In genomic region chr10:82661820-82662219, GRCm38 (mm10) we compare ENCODE assay signal across 13 mouse cellular contexts. TPM values are rescaled to one million over a fixed set of nuclear protein-coding genes. Genes with fewer than 3 reads are reported as not detected.
DNase-seq lines count a peak whose midpoint lies in the region; ATAC-seq lines count a peak whose summit lies in the region.
"Had no signal": no experiment of that assay in that cellular context is flagged by ENCODE, and none has a peak within 500 bp of the region (broad histone marks: within the 10 kb centered on the region; RNA-seq: fewer than 3 reads in every experiment).

No protein-coding gene starts in this region.

- no peak overlapping the region for H3K9ac ChIP-seq in forebrain, embryonic 14.5 days (ENCODE audit: low read length)
- no peak overlapping the region for H3K9ac ChIP-seq in midbrain, embryonic 14.5 days (replicated peaks; ENCODE audit: low read length)
- H3K9ac ChIP-seq: lung, embryonic 15.5 days; midbrain, embryonic 12.5 days; neural tube, embryonic 13.5 days had no signal

- H3K4me3 ChIP-seq in forebrain, embryonic 14.5 days (ENCODE audit: low read depth, low read length): no peak overlapping the region
- no peak overlapping the region for H3K4me3 ChIP-seq in forebrain, embryonic 10.5 days
- no peak overlapping the region for H3K4me3 ChIP-seq in midbrain, embryonic 14.5 days (replicated peaks; ENCODE audit: low read depth, low read length)
- H3K4me3 ChIP-seq: lung, embryonic 15.5 days; midbrain, embryonic 12.5 days; neural tube, embryonic 13.5 days had no signal

- no peaks in the 10 kb centered on the region for H3K9me3 ChIP-seq in forebrain, embryonic 14.5 days (replicated peaks; ENCODE audit: control insufficient read depth, low read length)
- no peaks in the 10 kb centered on the region for H3K9me3 ChIP-seq in forebrain, embryonic 10.5 days
- no peaks in the 10 kb centered on the region for H3K9me3 ChIP-seq in midbrain, embryonic 14.5 days (ENCODE audit: control insufficient read depth, low read length)
- H3K9me3 ChIP-seq: lung, embryonic 15.5 days; midbrain, embryonic 12.5 days; neural tube, embryonic 13.5 days had no signal

- no peaks in the 10 kb centered on the region for H3K4me1 ChIP-seq in forebrain, embryonic 14.5 days (ENCODE audit: control insufficient read depth, insufficient read depth, low read length)
- H3K4me1 ChIP-seq in forebrain, embryonic 10.5 days: peaks cover 3% of the 10 kb centered on the region; the same call in 1 of the 2 replicates
- no peaks in the 10 kb centered on the region for H3K4me1 ChIP-seq in midbrain, embryonic 14.5 days (ENCODE audit: control insufficient read depth, insufficient read depth, low read length)
- H3K4me1 ChIP-seq: lung, embryonic 15.5 days had no signal

- peak overlapping the region; percentile 82 for H3K27ac ChIP-seq in forebrain, embryonic 14.5 days (ENCODE audit: low read depth, low read length)
- H3K27ac ChIP-seq in forebrain, embryonic 10.5 days: no peak overlapping the region
- no peak overlapping the region for H3K27ac ChIP-seq in midbrain, embryonic 14.5 days (replicated peaks; ENCODE audit: low read depth, low read length)
- H3K27ac ChIP-seq: lung, embryonic 15.5 days; midbrain, embryonic 12.5 days; neural tube, embryonic 13.5 days had no signal

- no peak for DNase-seq in forebrain, embryonic 14.5 days (ENCODE audit: low spot score)
- DNase-seq in forebrain, embryonic 10.5 days (ENCODE audit: extremely low spot score, low spot score): no peak
- peak; percentile 91 for DNase-seq in brain, adult 2 months (ENCODE audit: low read depth, low spot score)
- DNase-seq in frontal cortex, postnatal 14 days (ENCODE audit: low spot score in 2 of 2): peak; percentile 27 to 46
- peak; percentile 67 for DNase-seq in right cerebral cortex, postnatal 25 days
- no peak for DNase-seq in midbrain, embryonic 14.5 days
- no peak for DNase-seq in ovary, adult 18-20 months (ENCODE audit: low spot score)
- DNase-seq: heart, postnatal 10 days had no signal

- ATAC-seq in forebrain, embryonic 14.5 days: no peak
- no peak for ATAC-seq in midbrain, embryonic 14.5 days (ENCODE audit: low FRiP score, low TSS enrichment)
- ATAC-seq in inflammation-experienced regulatory T-cells, adult 6 months: no peak
- ATAC-seq: intestine, postnatal 0 days had no signal

- no peaks in the 10 kb centered on the region for H3K27me3 ChIP-seq in forebrain, embryonic 14.5 days (replicated peaks; ENCODE audit: control insufficient read depth, insufficient read depth, low read length)
- no peaks in the 10 kb centered on the region for H3K27me3 ChIP-seq in forebrain, embryonic 10.5 days (ENCODE audit: poor library complexity, severe bottlenecking)
- H3K27me3 ChIP-seq in midbrain, embryonic 14.5 days (ENCODE audit: control insufficient read depth, insufficient read depth, low read length): no peaks in the 10 kb centered on the region
- H3K27me3 ChIP-seq: lung, embryonic 15.5 days; midbrain, embryonic 12.5 days; neural tube, embryonic 13.5 days had no signal

- no peak overlapping the region for H3K4me2 ChIP-seq in forebrain, embryonic 14.5 days (ENCODE audit: low read length)
- no peak overlapping the region for H3K4me2 ChIP-seq in midbrain, embryonic 14.5 days (ENCODE audit: low read length)
- H3K4me2 ChIP-seq: lung, embryonic 15.5 days; midbrain, embryonic 12.5 days; neural tube, embryonic 13.5 days had no signal

- no peaks in the 10 kb centered on the region for H3K36me3 ChIP-seq in forebrain, embryonic 14.5 days (ENCODE audit: control insufficient read depth, insufficient read depth, low read length)
- H3K36me3 ChIP-seq in forebrain, embryonic 10.5 days (replicated peaks): no peaks in the 10 kb centered on the region
- H3K36me3 ChIP-seq in midbrain, embryonic 14.5 days (ENCODE audit: control insufficient read depth, insufficient read depth, low read length): no peaks in the 10 kb centered on the region
- H3K36me3 ChIP-seq: lung, embryonic 15.5 days; midbrain, embryonic 12.5 days; neural tube, embryonic 13.5 days had no signal

- WGBS in forebrain, embryonic 14.5 days: 78% methylated on average over 8 of the region's 8 CpGs
- WGBS in forebrain, embryonic 10.5 days: 87% methylated on average over 8 of the region's 8 CpGs
- WGBS in midbrain, embryonic 14.5 days: 89% methylated on average over 8 of the region's 8 CpGs

RNA-seq across cellular contexts. Expression of gene Glt8d2, which starts 28.6 kb away (rescaled TPM):
- polyA plus RNA-seq in forebrain, embryonic 14.5 days (2014; fragmentation: Nextera tagmentation; extraction: Ambion mirVana): 2.6 and 4.0 TPM in 2 replicates
- polyA plus RNA-seq in forebrain, embryonic 10.5 days (2016; fragmentation: Nextera tagmentation; extraction: Ambion mirVana): 1.00 and 1.3 TPM in 2 replicates
- 0.77 and 1.3 TPM in 2 replicates for polyA plus RNA-seq in midbrain, embryonic 14.5 days (2014; fragmentation: Nextera tagmentation; extraction: Ambion mirVana)
- polyA plus RNA-seq in inflammation-experienced regulatory T-cells, adult 6 months (2017; shearing (Covaris generic)): under 1 TPM in 2 of 3 experiments, not detected in 1; 0.48 to 0.71 TPM

RNA-seq across cellular contexts. Expression of gene Tdg, which starts 32.2 kb away (rescaled TPM):
- 226 and 231 TPM in 2 replicates for polyA plus RNA-seq in forebrain, embryonic 14.5 days (2014; fragmentation: Nextera tagmentation; extraction: Ambion mirVana)
- 291 and 312 TPM in 2 replicates for polyA plus RNA-seq in forebrain, embryonic 10.5 days (2016; fragmentation: Nextera tagmentation; extraction: Ambion mirVana)
- polyA plus RNA-seq in midbrain, embryonic 14.5 days (2014; fragmentation: Nextera tagmentation; extraction: Ambion mirVana): 140 and 204 TPM in 2 replicates
- 10 to 100 TPM; 16.5 to 46.4 (median 17.9) TPM for polyA plus RNA-seq in inflammation-experienced regulatory T-cells, adult 6 months (2017; shearing (Covaris generic))

RNA-seq across cellular contexts. Expression of gene Hcfc2, which starts 34.1 kb away (rescaled TPM):
- 38.3 and 48.4 TPM in 2 replicates for polyA plus RNA-seq in forebrain, embryonic 14.5 days (2014; fragmentation: Nextera tagmentation; extraction: Ambion mirVana)
- 22.7 and 24.8 TPM in 2 replicates for polyA plus RNA-seq in forebrain, embryonic 10.5 days (2016; fragmentation: Nextera tagmentation; extraction: Ambion mirVana)
- 40.6 and 42.6 TPM in 2 replicates for polyA plus RNA-seq in midbrain, embryonic 14.5 days (2014; fragmentation: Nextera tagmentation; extraction: Ambion mirVana)
- 10 to 100 TPM; 27.9 to 33.4 (median 28.7) TPM for polyA plus RNA-seq in inflammation-experienced regulatory T-cells, adult 6 months (2017; shearing (Covaris generic))

RNA-seq across cellular contexts. Expression of gene 1190007I07Rik, which starts 38.8 kb away (rescaled TPM):
- polyA plus RNA-seq in forebrain, embryonic 14.5 days (2014; fragmentation: Nextera tagmentation; extraction: Ambion mirVana): 34.4 and 35.7 TPM in 2 replicates
- 43.7 and 46.4 TPM in 2 replicates for polyA plus RNA-seq in forebrain, embryonic 10.5 days (2016; fragmentation: Nextera tagmentation; extraction: Ambion mirVana)
- 39.9 and 50.7 TPM in 2 replicates for polyA plus RNA-seq in midbrain, embryonic 14.5 days (2014; fragmentation: Nextera tagmentation; extraction: Ambion mirVana)
- 10 to 100 TPM; 17.8 to 25.4 (median 23.0) TPM for polyA plus RNA-seq in inflammation-experienced regulatory T-cells, adult 6 months (2017; shearing (Covaris generic))

Comparison
In these comparisons a context has a peak if more than half of its experiments do, and no peak if none do; other contexts are left out.
1. DNase-seq: peak in brain, adult 2 months (single experiment), frontal cortex, postnatal 14 days (2 of 2) and right cerebral cortex, postnatal 25 days (single experiment); none in forebrain, embryonic 14.5 days (single experiment), forebrain, embryonic 10.5 days (single experiment), midbrain, embryonic 14.5 days (single experiment) and ovary, adult 18-20 months (single experiment).